Mouse (Mus musculus): ENCODE measurements around the gene Dera.

GRCm38 (mm10) chr6:137771621-137772250 is 17.4 kb downstream of the Dera start:
- TF ChIP-seq REST (IDR thresholded peaks at IDR 0.05; ENCODE audit: insufficient read depth, insufficient read length) (no peak), POLR2AphosphoS2 (IDR thresholded peaks at IDR 0.05; ENCODE audit: insufficient read length, low read depth) (no peak), USF1 (IDR thresholded peaks at IDR 0.05; ENCODE audit: low read depth) (no peak), POLR2A (IDR thresholded peaks at IDR 0.05; ENCODE audit: insufficient read length, low read depth) (no peak), TCF12 (IDR thresholded peaks at IDR 0.05; ENCODE audit: insufficient read depth, poor library complexity, severe bottlenecking) (no peak)
